Mouse (Mus musculus) heart, postnatal 0 days (tissue): ENCODE data around the gene Gm13030.

Experiments used
- CTCF ChIP-seq: IDR thresholded peaks from 2 replicates; pipeline ENCODE4 v1.5.1; 2016; ENCODE audit warnings: antibody characterized with exemption, control low read depth, low read depth
- EP300 ChIP-seq: IDR thresholded peaks from 2 replicates; pipeline ENCODE4 v1.6.1; 2016; ENCODE audit warnings: antibody characterized with exemption, low read depth

GRCm38 (mm10) chr4:138921254-138922130 lies 47.7 kb upstream of the Gm13030 start:
- TF ChIP-seq CTCF (no peak), EP300 (no peak)
